ENCODE assay signal across 10 mouse cellular contexts in genomic region chr3:86103449-86104291, GRCm38 (mm10). TPM values are rescaled to one million over a fixed set of nuclear protein-coding genes. Genes with fewer than 3 reads are reported as not detected.
DNase-seq lines count a peak whose midpoint lies in the region; ATAC-seq and TF ChIP-seq lines count a peak whose summit lies in the region.
"Had no signal": no experiment of that assay in that cellular context is flagged by ENCODE, and none has a peak within 500 bp of the region (broad histone marks: within the 10 kb centered on the region; RNA-seq: fewer than 3 reads in every experiment).

No protein-coding gene starts in this region.

- peak; percentile 52; the same call in 1 of the 2 replicates for ATAC-seq in hindbrain, embryonic 16.5 days
- no peak for ATAC-seq in hindbrain, embryonic 13.5 days (ENCODE audit: low FRiP score)
- peak; percentile 48 to 58 for ATAC-seq in hematopoietic stem cell, adult 5-6 weeks (replicated peaks in 1 of 2; ENCODE audit: insufficient read depth in 1 of 2, low FRiP score in 2 of 2, low TSS enrichment in 1 of 2, low read depth in 1 of 2, poor library complexity in 2 of 2, severe bottlenecking in 2 of 2)
- ATAC-seq: midbrain, embryonic 16.5 days had no signal

- H3K4me1 ChIP-seq in hindbrain, embryonic 16.5 days (ENCODE audit: control insufficient read depth, insufficient read depth, low read depth, low read length): no peaks in the 10 kb centered on the region
- H3K4me1 ChIP-seq in hindbrain, embryonic 13.5 days (replicated peaks): 0 out of 2 replicates have a peak, but pooled peaks cover 4% of the 10 kb centered on the region
- peaks cover 10% of the 10 kb centered on the region for H3K4me1 ChIP-seq in thymus, adult 2 months (replicated peaks; ENCODE audit: control insufficient read depth, insufficient read depth, low read length)

- no peak overlapping the region for H3K4me2 ChIP-seq in hindbrain, embryonic 16.5 days (ENCODE audit: low read length)
- H3K4me2 ChIP-seq in hindbrain, embryonic 13.5 days: no peak overlapping the region

- H3K36me3 ChIP-seq in hindbrain, embryonic 16.5 days (ENCODE audit: control insufficient read depth, insufficient read depth, low read length): no peaks in the 10 kb centered on the region
- H3K36me3 ChIP-seq in hindbrain, embryonic 13.5 days: 0 out of 2 replicates have a peak, but pooled peaks cover 2% of the 10 kb centered on the region
- no peaks in the 10 kb centered on the region for H3K36me3 ChIP-seq in thymus, adult 2 months (ENCODE audit: control insufficient read depth, insufficient read depth, low read length)
- H3K36me3 ChIP-seq in splenic B cell, adult 2 months (ENCODE audit: control insufficient read depth, insufficient read depth, low read length, poor library complexity, severe bottlenecking): no peaks in the 10 kb centered on the region

- no peaks in the 10 kb centered on the region for H3K27me3 ChIP-seq in hindbrain, embryonic 16.5 days (replicated peaks; ENCODE audit: control insufficient read depth, insufficient read depth, low read length)
- no peaks in the 10 kb centered on the region for H3K27me3 ChIP-seq in hindbrain, embryonic 13.5 days
- no peaks in the 10 kb centered on the region for H3K27me3 ChIP-seq in thymus, adult 2 months (ENCODE audit: control insufficient read depth, insufficient read depth, low read length)
- H3K27me3 ChIP-seq in splenic B cell, adult 2 months (ENCODE audit: control insufficient read depth, insufficient read depth, low read length, poor library complexity, severe bottlenecking): no peaks in the 10 kb centered on the region

- no peak for DNase-seq in thymus, adult 2 months
- DNase-seq in thymus, postnatal 0 days (ENCODE audit: low spot score): no peak
- DNase-seq in splenic B cell, adult 2 months (ENCODE audit: low read depth, low spot score): peak; percentile 27
- no peak for DNase-seq in left cerebral cortex, adult 11 months (ENCODE audit: low spot score)
- no peak for DNase-seq in embryo, embryonic 9.5 days (ENCODE audit: extremely low spot score)
- DNase-seq: cerebellum, postnatal 25 days had no signal

- no peaks in the 10 kb centered on the region for H3K9me3 ChIP-seq in hindbrain, embryonic 16.5 days (ENCODE audit: control insufficient read depth, low read length)
- no peaks in the 10 kb centered on the region for H3K9me3 ChIP-seq in hindbrain, embryonic 13.5 days

- H3K4me3 ChIP-seq in hindbrain, embryonic 16.5 days (ENCODE audit: low read length): no peak overlapping the region
- no peak overlapping the region for H3K4me3 ChIP-seq in hindbrain, embryonic 13.5 days
- H3K4me3 ChIP-seq in thymus, adult 2 months (ENCODE audit: control insufficient read depth, insufficient read depth, low read length): peak overlapping the region; percentile 36

- H3K9ac ChIP-seq in hindbrain, embryonic 16.5 days (ENCODE audit: low read depth, low read length): no peak overlapping the region
- no peak overlapping the region for H3K9ac ChIP-seq in hindbrain, embryonic 13.5 days

- TF ChIP-seq POLR2A in thymus, adult 2 months (IDR thresholded peaks at IDR 0.05; ENCODE audit: control insufficient read depth, extremely low read depth, insufficient read depth, low read length, poor library complexity): no peak

- TF ChIP-seq CTCF in thymus, adult 2 months (IDR thresholded peaks at IDR 0.05; ENCODE audit: borderline replicate concordance, control insufficient read depth, extremely low read depth, insufficient read depth, low read length, poor library complexity): no peak

- 78% methylated on average over 18 of the region's 18 CpGs for WGBS in hindbrain, embryonic 16.5 days
- 83% methylated on average over 15 of the region's 18 CpGs for WGBS in hindbrain, embryonic 13.5 days
- 23% methylated on average over 18 of the region's 18 CpGs for WGBS in thymus, adult 2 months

- peak overlapping the region; percentile 42; the same call in 1 of the 2 replicates for H3K27ac ChIP-seq in hindbrain, embryonic 16.5 days (ENCODE audit: low read depth, low read length)
- no peak overlapping the region for H3K27ac ChIP-seq in hindbrain, embryonic 13.5 days
- peak overlapping the region; percentile 23; the same call in 1 of the 2 replicates for H3K27ac ChIP-seq in thymus, adult 2 months (ENCODE audit: control insufficient read depth, insufficient read depth, low read length)

RNA-seq across cellular contexts. Expression of gene Rps3a1, which starts 38.8 kb away (rescaled TPM):
- 502 and 513 TPM in 2 replicates for polyA plus RNA-seq in hindbrain, embryonic 16.5 days (2015; fragmentation: Nextera tagmentation; extraction: Ambion mirVana)
- polyA plus RNA-seq in hindbrain, embryonic 13.5 days (2015; fragmentation: Nextera tagmentation; extraction: Ambion mirVana): 711 and 729 TPM in 2 replicates
- 338 and 396 TPM in 2 replicates for polyA plus RNA-seq in thymus, adult 2 months (2012; rRNA removed)
- 2,095 and 2,119 TPM in 2 replicates for polyA plus RNA-seq in thymus, postnatal 0 days (2015; fragmentation: Nextera tagmentation; extraction: Ambion mirVana)
- total RNA-seq in hematopoietic stem cell, adult 5-6 weeks (2017): 7,831 and 9,145 TPM in 2 replicates
